In the genomic region with DNA sequence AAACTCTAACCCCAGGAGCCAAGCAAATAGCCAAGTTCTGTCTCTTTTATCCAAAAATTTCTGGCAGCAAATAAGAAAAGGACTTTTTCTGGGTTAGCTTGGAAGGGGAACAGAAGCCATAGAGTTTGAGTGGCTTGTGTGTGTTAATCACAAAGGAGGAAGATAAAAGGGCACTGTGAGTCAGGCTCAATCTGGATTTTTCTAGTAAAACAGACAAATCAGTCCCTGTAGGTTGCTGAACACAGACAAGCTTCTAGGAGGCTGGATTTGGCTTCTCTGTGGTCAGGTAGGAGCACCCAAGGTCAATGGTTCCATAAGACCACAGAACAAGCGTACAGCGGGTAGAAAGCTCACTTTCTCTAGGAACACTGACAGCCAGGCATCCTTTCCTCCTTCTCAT, we compare ENCODE assay signal across 24 mouse cellular contexts.
A peak's percentile ranks its signal among the peaks of the same experiment; 100 is the strongest.
DNase-seq lines count a peak whose midpoint lies in the region; ATAC-seq and TF ChIP-seq lines count a peak whose summit lies in the region.
"Had no signal": no experiment of that assay in that cellular context is flagged by ENCODE, and none has a peak within 500 bp of the region (broad histone marks: within the 10 kb centered on the region; RNA-seq: fewer than 3 reads in every experiment).

No protein-coding gene starts in this region.

- no peak overlapping the region for H3K4me2 ChIP-seq in embryonic facial prominence, embryonic 12.5 days (replicated peaks)
- H3K4me2 ChIP-seq in forebrain, postnatal 0 days (ENCODE audit: low read depth): no peak overlapping the region
- H3K4me2 ChIP-seq: forebrain, embryonic 13.5 days; heart, embryonic 11.5 days; hindbrain, embryonic 13.5 days had no signal

- peak overlapping the region; percentile 30; the same call in 1 of the 2 replicates for H3K27ac ChIP-seq in embryonic facial prominence, embryonic 12.5 days
- no peak overlapping the region for H3K27ac ChIP-seq in embryonic facial prominence, embryonic 10.5 days (replicated peaks)
- no peak overlapping the region for H3K27ac ChIP-seq in forebrain, postnatal 0 days (ENCODE audit: low read depth, low read length)
- H3K27ac ChIP-seq: forebrain, embryonic 10.5 days; forebrain, embryonic 13.5 days; gastrocnemius, adult 2 months; heart, adult 2 months; hindbrain, embryonic 13.5 days had no signal

- no peaks in the 10 kb centered on the region for H3K36me3 ChIP-seq in embryonic facial prominence, embryonic 12.5 days
- H3K36me3 ChIP-seq in embryonic facial prominence, embryonic 10.5 days (replicated peaks): no peaks in the 10 kb centered on the region
- no peaks in the 10 kb centered on the region for H3K36me3 ChIP-seq in forebrain, postnatal 0 days (ENCODE audit: insufficient read depth)
- H3K36me3 ChIP-seq: forebrain, embryonic 10.5 days; hindbrain, embryonic 13.5 days had no signal

- WGBS in embryonic facial prominence, embryonic 12.5 days: 93% methylated on average over 2 of the region's 2 CpGs
- WGBS in embryonic facial prominence, embryonic 10.5 days: 81% methylated on average over 2 of the region's 2 CpGs
- 70% methylated on average over 2 of the region's 2 CpGs for WGBS in forebrain, postnatal 0 days

- no peak for ATAC-seq in embryonic facial prominence, embryonic 12.5 days (ENCODE audit: insufficient number of reproducible peaks, insufficient read depth, low FRiP score, low TSS enrichment)
- ATAC-seq in forebrain, postnatal 0 days: no peak
- ATAC-seq: activated CD4-positive, CD25-positive, alpha-beta regulatory T cell, adult 4 months; forebrain, embryonic 13.5 days; forebrain, embryonic 16.5 days; intestine, postnatal 0 days; Patski had no signal

- no peak for TF ChIP-seq POLR2A in brain, embryonic 14.5 days (IDR thresholded peaks at IDR 0.05; ENCODE audit: borderline replicate concordance, extremely low read depth, insufficient read depth, insufficient read length, poor library complexity, severe bottlenecking)

- no peaks in the 10 kb centered on the region for H3K27me3 ChIP-seq in embryonic facial prominence, embryonic 12.5 days
- H3K27me3 ChIP-seq in embryonic facial prominence, embryonic 10.5 days (replicated peaks; ENCODE audit: low read depth, poor library complexity, severe bottlenecking): no peaks in the 10 kb centered on the region
- no peaks in the 10 kb centered on the region for H3K27me3 ChIP-seq in forebrain, postnatal 0 days (ENCODE audit: insufficient read depth, low read length)
- H3K27me3 ChIP-seq: forebrain, embryonic 13.5 days; hindbrain, embryonic 13.5 days had no signal

- H3K4me3 ChIP-seq in embryonic facial prominence, embryonic 12.5 days: no peak overlapping the region
- H3K4me3 ChIP-seq in embryonic facial prominence, embryonic 10.5 days: no peak overlapping the region
- H3K4me3 ChIP-seq in forebrain, postnatal 0 days (ENCODE audit: low read depth, low read length): no peak overlapping the region
- H3K4me3 ChIP-seq: forebrain, embryonic 10.5 days; forebrain, embryonic 13.5 days; gastrocnemius, adult 2 months; heart, adult 2 months; hindbrain, embryonic 13.5 days had no signal

- H3K4me1 ChIP-seq in embryonic facial prominence, embryonic 12.5 days: 0 out of 2 replicates have a peak, but pooled peaks cover 6% of the 10 kb centered on the region
- peaks cover 12% of the 10 kb centered on the region for H3K4me1 ChIP-seq in embryonic facial prominence, embryonic 10.5 days
- no peaks in the 10 kb centered on the region for H3K4me1 ChIP-seq in forebrain, postnatal 0 days (ENCODE audit: insufficient read depth)
- H3K4me1 ChIP-seq: forebrain, embryonic 13.5 days; hindbrain, embryonic 13.5 days had no signal

- no peak overlapping the region for H3K9ac ChIP-seq in embryonic facial prominence, embryonic 12.5 days
- H3K9ac ChIP-seq in forebrain, postnatal 0 days: no peak overlapping the region
- H3K9ac ChIP-seq: forebrain, embryonic 13.5 days; hindbrain, embryonic 13.5 days had no signal

- H3K9me3 ChIP-seq in embryonic facial prominence, embryonic 12.5 days: no peaks in the 10 kb centered on the region
- no peaks in the 10 kb centered on the region for H3K9me3 ChIP-seq in embryonic facial prominence, embryonic 10.5 days
- no peaks in the 10 kb centered on the region for H3K9me3 ChIP-seq in forebrain, postnatal 0 days (ENCODE audit: low read length)
- H3K9me3 ChIP-seq: forebrain, embryonic 10.5 days; forebrain, embryonic 13.5 days; hindbrain, embryonic 13.5 days had no signal

- no peak for TF ChIP-seq CTCF in brain, embryonic 14.5 days (IDR thresholded peaks at IDR 0.05; ENCODE audit: borderline replicate concordance, extremely low read depth, insufficient read depth, insufficient read length)
- TF ChIP-seq CTCF in forebrain, postnatal 0 days (IDR thresholded peaks at IDR 0.05; ENCODE audit: low read depth): no peak

- no peak for DNase-seq in embryonic facial prominence, embryonic 10.5 days (ENCODE audit: low spot score)
- DNase-seq in ES-CJ7 (ENCODE audit: low read depth, low spot score) (peak; percentile 23), R1 (ENCODE audit: low read depth, low spot score) (peak; percentile 12)
- peak; percentile 19 for DNase-seq in brain, embryonic 14.5 days (ENCODE audit: low read depth)
- DNase-seq in forebrain, postnatal 0 days: no peak
- DNase-seq in ovary, postnatal 14 days (ENCODE audit: low spot score): no peak
- DNase-seq: adrenal gland, postnatal 14 days; B cell, adult 2 months; cerebellum, adult 18-20 months; cerebellum, adult 9-11 months; cerebellum, postnatal 25 days; gastrocnemius, adult 2 months; gastrocnemius, postnatal 25 days; heart, adult 2 months; kidney, adult 2 months had no signal

Comparison
In these comparisons a context has a peak if more than half of its experiments do, and no peak if none do; other contexts are left out.
1. DNase-seq: peak in ES-CJ7 (single experiment), R1 (single experiment) and brain, embryonic 14.5 days (single experiment); none in embryonic facial prominence, embryonic 10.5 days (single experiment), forebrain, postnatal 0 days (single experiment) and ovary, postnatal 14 days (single experiment).